Mouse (Mus musculus) spleen, adult 2 months (tissue): Measurements from ENCODE around the gene Uap1l1.

Experiments used
- CTCF ChIP-seq: fragments of 200-500 bp; IDR thresholded peaks from 2 replicates; pipeline ENCODE4 v1.5.1; 2011; ENCODE audit warnings: mild to moderate bottlenecking, inconsistent platforms; ENCODE audit not compliant: insufficient read depth, insufficient read length, insufficient replicate concordance; ENCODE audit errors: extremely low read depth
- POLR2A ChIP-seq: fragments of 200-500 bp; IDR thresholded peaks from 2 replicates; pipeline ENCODE4 v1.6.1; 2011; ENCODE audit warnings: low read depth, low read length, inconsistent platforms

DNA sequence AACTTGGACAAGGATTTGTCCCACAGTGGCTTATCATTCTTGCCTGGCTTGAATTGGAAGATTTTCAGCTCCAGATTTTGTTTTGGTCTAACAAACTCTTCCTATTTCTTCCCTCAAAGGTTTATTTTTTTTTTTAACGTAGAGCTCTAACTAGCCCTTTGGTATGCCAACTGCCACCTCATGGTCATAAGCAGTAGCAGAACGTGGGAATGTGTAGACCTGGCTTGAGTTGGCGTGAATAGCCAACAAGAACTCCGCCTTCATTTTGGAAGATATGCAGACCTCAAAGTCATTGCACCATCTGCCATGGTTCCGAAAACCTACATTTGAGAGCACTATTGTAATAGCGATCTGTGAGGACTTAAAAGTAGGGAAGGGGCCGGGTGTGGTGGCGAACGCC lies 34.0 kb downstream of the Uap1l1 start:
- TF ChIP-seq CTCF = no peak
- no peak for TF ChIP-seq POLR2A
